Mouse (Mus musculus) neutrophil, adult 59 days (primary cell): ENCODE measurements around the gene Bcs1l. TPM values are rescaled to one million over a fixed set of nuclear protein-coding genes. Genes with fewer than 3 reads are reported as not detected.

Source experiments
- total RNA-seq, 2 experiments: library from RNA; stranded (reverse); gene quantifications; 1 replicate in 1 of 2; 2 replicates in 1 of 2; pipeline ENCODE4 v1.2.4; 2023

Gene Bcs1l
- 1 to 10 TPM; 7.8 to 8.1 TPM for total RNA-seq

DNA sequence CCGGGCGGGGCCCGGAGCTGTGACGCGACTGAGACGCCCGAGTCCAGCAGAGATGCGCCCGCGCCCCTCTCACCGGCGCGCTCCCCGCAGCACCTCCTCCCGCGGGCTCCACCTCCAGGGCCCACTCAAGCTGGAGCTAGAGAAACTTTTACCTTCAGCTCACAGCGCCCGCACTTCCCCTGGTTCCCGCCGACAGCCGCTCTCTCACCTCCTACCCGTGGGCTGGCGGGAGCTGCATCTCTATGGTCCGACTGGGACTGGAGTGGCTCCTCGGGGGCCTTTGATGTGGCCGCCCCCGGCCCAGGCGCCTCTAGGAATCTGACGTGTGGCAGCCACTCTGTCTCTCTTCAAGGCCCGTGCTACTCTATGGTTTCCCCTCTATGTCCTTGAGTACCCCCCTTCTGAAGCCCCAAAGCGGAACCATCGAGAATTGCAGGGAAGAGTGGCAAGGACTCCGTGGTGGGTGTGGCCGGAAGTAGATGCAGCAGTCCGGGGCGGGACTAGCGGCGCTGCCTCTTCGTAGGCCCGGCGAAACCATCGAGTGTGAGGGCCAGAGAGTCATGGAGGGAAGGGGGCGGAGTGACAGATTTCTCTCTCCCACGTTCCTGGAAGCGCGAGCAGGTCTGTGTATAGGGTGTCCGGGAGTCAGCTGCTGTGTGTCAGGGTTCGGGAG is at the start of gene Bcs1l, which contains the start of gene Zfp142:
TSS of gene Bcs1l (plus strand) at position 517 of the 673 bp plus-strand sequence.
TSS of gene Zfp142 (minus strand) at position 474 of the 673 bp plus-strand sequence.

DNA sequence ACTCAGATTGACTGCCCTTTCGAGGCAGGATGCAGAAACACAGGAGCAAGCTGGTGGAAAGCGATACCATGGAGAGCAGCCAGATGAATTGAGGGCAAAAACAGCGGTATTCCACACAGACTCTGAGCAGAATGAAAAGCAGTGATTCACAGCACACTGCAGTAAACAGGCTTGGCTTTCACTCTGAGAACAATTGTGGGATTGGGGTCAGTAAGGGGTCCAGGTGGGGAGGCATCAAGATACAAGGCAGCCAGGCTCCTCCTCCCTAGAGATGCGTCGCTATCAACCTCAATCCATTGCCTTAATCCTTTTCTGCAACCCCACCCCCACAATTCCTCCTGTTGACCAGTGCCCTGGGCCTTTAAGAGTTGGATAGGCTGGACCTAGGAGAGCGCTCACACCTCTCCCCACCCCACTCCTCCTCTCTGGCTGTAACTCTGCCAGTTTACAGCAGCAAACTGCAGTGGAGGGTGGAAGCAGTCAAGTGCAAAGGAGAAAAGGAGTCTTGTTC is 45.6 kb upstream of the Bcs1l start, which contains the start of gene Plcd4:
TSS of gene Plcd4 (plus strand) at position 438 of the 511 bp plus-strand sequence.

DNA sequence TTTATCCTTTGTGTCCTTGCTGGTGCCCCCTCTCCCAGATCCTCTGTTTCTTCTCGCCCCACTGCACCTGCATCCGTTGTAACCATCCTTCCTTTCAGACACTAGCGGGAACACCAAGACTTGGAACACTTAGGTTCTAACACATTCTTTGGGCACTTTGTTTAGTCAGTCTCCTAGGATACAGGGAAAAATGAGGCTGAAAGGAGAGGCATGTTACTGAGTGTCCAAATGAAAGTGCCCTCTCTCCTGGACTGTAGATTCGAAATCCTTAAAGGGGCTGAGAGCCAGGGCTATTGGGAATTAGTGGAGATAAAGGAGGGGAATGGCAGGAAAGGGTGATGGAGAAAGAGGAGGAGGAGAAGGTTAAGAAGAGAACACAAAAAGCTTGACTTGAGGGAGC is 43.9 kb upstream of the Bcs1l start, which contains the start of gene Usp37:
TSS of gene Usp37 (minus strand) at position 101 of the 400 bp plus-strand sequence.

DNA sequence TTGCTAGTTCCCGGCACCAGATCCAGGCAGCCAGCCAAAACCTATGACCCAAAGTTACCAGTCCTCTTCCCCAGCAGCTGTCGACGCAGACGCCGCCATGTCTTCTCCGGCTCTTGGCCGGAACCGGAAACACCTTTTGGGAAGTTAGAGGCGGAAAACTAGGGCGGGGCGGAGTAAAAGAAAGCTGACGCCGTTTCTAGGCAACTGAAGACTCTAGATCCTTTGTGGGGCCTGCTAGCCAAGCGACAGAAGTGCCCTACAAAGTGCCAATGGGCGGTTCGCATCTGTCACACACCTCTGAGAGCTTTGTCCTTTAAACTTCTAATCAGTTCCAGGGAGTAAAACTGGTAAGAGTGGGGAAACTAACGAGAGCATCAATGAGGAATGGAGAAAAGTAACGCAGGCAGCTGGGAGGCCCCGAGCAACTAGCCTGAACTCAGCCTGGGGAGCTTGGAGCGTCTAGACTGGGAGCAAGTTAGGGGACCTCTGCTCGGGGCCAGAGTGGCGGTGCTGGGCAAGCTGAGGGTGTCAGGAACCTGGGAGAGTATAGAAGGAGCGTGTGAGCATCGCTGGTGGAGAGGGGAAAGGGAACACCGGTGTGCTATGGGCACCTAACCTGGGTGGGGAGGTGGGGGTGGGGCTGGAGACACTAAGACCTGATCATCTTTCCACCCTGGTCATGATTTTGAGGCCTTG is 13.3 kb downstream of the Bcs1l start, which contains the start of the genes Rnf25 and Stk36:
TSS of gene Rnf25 (minus strand) at position 131 of the 696 bp plus-strand sequence.
TSS of gene Stk36 (plus strand) at position 179 of the 696 bp plus-strand sequence.

Other genes with a start within 250 kb of the Bcs1l start
- under 1 TPM in 1 of 2 experiments, not detected in 1; 0.18 TPM for gene Catip, start 226.2 kb upstream of the Bcs1l start, total RNA-seq
- gene Slc11a1, start 213.1 kb upstream of the Bcs1l start, total RNA-seq: 100 to 1,000 TPM; 207 to 235 TPM
- 100 to 1,000 TPM; 148 to 172 TPM for gene Ctdsp1, start 196.8 kb upstream of the Bcs1l start, total RNA-seq
- gene Vil1, start 178.9 kb upstream of the Bcs1l start, total RNA-seq: under 1 TPM; 0.31 to 0.53 TPM
- 10 to 100 TPM; 24.9 to 25.0 TPM for gene Cnot9, start 82.2 kb upstream of the Bcs1l start, total RNA-seq
- not detected for gene Plcd4, start 45.4 kb upstream of the Bcs1l start, total RNA-seq
- gene Usp37, start 44.0 kb upstream of the Bcs1l start, total RNA-seq: 10 to 100 TPM; 15.6 to 15.7 TPM
- gene Zfp142, start within 50 bp of the Bcs1l start, total RNA-seq: 10 to 100 TPM; 20.8 to 21.7 TPM
- 10 to 100 TPM; 47.7 to 49.1 TPM for gene Rnf25, start 13.1 kb downstream of the Bcs1l start, total RNA-seq
- 1 to 10 TPM in 1 of 2 experiments, under 1 TPM in 1; 0.68 to 1.8 TPM for gene Stk36, start 13.2 kb downstream of the Bcs1l start, total RNA-seq
- 10 to 100 TPM; 13.5 to 18.1 TPM for gene Ttll4, start 73.5 kb downstream of the Bcs1l start, total RNA-seq
- 10 to 100 TPM; 29.6 to 41.2 TPM for gene Cyp27a1, start 125.3 kb downstream of the Bcs1l start, total RNA-seq
- gene Prkag3, start 160.9 kb downstream of the Bcs1l start, total RNA-seq: not detected
- gene Wnt6, start 183.6 kb downstream of the Bcs1l start, total RNA-seq: 1 to 10 TPM; 1.5 to 1.8 TPM
- not detected for gene Wnt10a, start 203.2 kb downstream of the Bcs1l start, total RNA-seq